Mouse (Mus musculus): Measurements from ENCODE around the gene Atp2a1. TPM values are rescaled to one million over a fixed set of nuclear protein-coding genes. Genes with fewer than 3 reads are reported as not detected.

The Atp2a1 gene
- polyA plus RNA-seq (2017; shearing (Covaris generic)): 0.31 TPM

DNA sequence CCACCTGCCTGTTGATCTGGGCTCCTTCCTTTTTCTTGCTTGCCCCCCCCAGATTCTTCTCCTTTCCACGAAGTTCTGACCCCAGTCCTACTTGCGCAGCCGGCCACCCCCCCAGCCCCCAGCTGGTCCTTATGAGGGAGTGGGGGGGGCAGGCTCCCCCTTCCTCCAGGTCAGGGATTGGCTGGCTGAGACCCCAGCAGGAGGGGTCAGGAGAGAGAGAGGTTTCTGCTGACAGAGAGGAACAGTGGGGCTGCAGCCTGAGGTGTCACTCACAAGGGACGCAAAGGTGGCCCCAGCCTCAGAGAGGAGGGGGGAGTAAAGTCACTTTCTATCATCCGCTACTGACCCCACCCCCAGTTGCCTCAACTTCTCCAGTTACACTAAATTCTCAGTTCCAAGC is at the start of gene Atp2a1:
Gene Atp2a1 (minus strand): TSS at position 105 of the 400 bp plus-strand sequence.

GRCm38 (mm10) chr7:126503273-126503878 is 40.5 kb upstream of the Atp2a1 start, which contains the start of gene Atxn2l:
Atxn2l (minus strand) TSS chr7:126503437.

DNA sequence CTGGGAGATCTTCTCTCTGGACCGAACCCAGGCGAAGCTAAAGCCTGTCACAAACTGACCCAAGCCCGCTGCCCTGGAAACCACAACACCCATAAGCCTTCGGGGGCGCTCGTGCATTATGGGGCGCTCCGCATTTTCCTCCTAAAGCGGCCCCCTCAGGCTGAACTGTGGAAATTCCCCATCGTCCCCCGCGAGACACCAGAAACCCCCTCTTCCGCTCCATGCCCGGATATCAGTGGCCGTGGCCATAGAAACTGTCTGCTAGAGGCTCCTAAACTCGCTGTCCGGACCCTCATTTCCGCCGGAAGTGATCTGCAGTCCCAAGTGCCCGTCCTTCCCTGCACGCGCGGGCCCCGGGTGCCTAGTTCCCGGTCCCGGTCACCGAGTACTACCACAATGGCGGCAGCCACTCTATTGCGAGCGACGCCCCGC is 24.2 kb upstream of the Atp2a1 start, which contains the start of gene Tufm:
Gene Tufm (plus strand): TSS at position 310 of the 432 bp plus-strand sequence.

DNA sequence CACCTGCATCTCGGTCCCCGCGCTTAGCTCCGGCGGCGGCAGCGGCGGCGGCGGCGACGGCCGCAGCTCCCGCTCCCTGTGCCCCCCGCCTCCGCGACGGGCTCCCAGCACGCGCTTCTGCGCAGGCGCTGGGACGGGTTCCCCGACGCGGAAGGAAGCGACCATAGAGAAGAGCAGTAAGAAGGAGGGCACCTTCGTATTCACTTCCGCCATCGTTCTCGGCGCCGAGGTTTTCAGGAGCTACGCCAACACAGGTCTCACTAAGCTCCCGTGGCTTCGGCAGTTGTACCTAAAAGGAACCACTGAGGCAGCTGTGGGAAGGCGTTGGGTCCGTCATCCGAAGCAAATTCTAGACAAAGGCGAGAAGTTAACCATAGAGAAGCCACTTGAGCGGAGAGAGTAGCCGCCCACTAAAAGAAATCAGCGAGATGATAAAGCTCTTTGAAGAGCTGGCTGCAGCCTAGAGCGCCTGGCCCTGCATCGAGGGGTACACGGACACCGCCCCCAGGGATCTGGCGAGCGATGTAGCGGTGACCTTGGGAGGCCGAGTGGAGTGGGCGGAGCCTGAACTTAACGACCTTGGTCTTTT is 12.2 kb upstream of the Atp2a1 start, which contains the start of gene Sh2b1:
Gene Sh2b1 (minus strand): TSS at position 432 of the 589 bp plus-strand sequence.

GRCm38 (mm10) chr7:126428631-126429502 is 34.0 kb downstream of the Atp2a1 start, which contains the start of gene Rabep2:
Rabep2 (plus strand) TSS chr7:126428759.

GRCm38 (mm10) chr7:126414725-126415124 is 48.2 kb downstream of the Atp2a1 start, which contains the start of gene Cd19:
Cd19 (minus strand) TSS chr7:126414889.

DNA sequence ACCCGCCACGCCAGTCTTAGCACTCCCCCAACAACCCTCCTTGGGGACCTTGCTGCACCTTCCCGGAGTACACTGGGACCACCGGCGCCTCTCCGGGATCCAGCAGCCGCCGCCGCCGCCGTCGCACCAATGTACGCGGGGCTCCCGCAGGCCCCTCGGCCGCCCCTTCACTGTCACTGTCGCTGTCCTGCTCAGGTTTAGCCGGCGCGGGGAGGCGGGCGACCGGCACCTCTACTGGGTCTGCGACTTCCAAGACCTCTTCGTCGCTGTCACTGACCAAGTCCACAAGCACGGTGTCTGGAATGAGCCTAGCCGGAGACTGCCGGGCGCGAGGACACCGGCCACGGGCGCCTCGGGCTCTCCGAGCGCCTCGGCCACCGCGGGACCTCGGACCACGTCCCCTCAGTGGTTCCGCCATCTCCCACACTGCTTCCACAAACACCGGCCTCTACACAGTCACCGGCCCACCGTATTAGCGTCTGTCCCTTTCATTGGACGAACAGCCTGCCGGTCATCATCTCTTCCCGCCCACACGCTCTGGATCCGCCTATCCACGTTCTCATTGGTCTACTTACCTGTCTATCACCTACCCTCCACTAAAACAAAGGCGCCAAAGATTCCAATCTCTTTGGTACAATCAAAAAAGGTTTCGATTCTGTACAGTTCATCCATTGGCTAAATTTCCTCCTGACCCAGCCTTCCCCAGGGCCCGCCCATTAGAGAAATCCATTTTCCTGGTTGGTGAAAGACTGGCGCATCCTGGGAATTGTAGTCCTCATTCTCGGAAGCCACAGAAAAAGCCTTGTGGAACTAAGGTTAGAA is 66.4 kb downstream of the Atp2a1 start, which contains the start of gene Nfatc2ip:
Gene Nfatc2ip (minus strand): TSS at position 440 of the 822 bp plus-strand sequence.

Other genes starting within 250 kb of the Atp2a1 start
- gene Sbk1, start 190.5 kb downstream of the Atp2a1 start, polyA plus RNA-seq (2017; shearing (Covaris generic)): 65.8 TPM
- gene Lat, start 93.5 kb downstream of the Atp2a1 start, polyA plus RNA-seq (2017; shearing (Covaris generic)): 801 TPM
- gene Spns1, start 85.7 kb downstream of the Atp2a1 start, polyA plus RNA-seq (2017; shearing (Covaris generic)): 59.5 TPM
- gene Nfatc2ip, start 66.4 kb downstream of the Atp2a1 start, polyA plus RNA-seq (2017; shearing (Covaris generic)): 5.1 TPM
- gene Cd19, start 48.2 kb downstream of the Atp2a1 start, polyA plus RNA-seq (2017; shearing (Covaris generic)): 2.3 TPM
- gene Rabep2, start 34.3 kb downstream of the Atp2a1 start, polyA plus RNA-seq (2017; shearing (Covaris generic)): 59.4 TPM
- 47.6 TPM for gene Sh2b1, start 12.3 kb upstream of the Atp2a1 start, polyA plus RNA-seq (2017; shearing (Covaris generic))
- gene Tufm, start 24.3 kb upstream of the Atp2a1 start, polyA plus RNA-seq (2017; shearing (Covaris generic)): 110 TPM
- gene Atxn2l, start 40.3 kb upstream of the Atp2a1 start, polyA plus RNA-seq (2017; shearing (Covaris generic)): 111 TPM
- 186 TPM for gene Eif3c, start 103.3 kb upstream of the Atp2a1 start, polyA plus RNA-seq (2017; shearing (Covaris generic))
- 2.1 TPM for gene Apobr, start 121.8 kb upstream of the Atp2a1 start, polyA plus RNA-seq (2017; shearing (Covaris generic))
- gene Cln3, start 122.7 kb upstream of the Atp2a1 start, polyA plus RNA-seq (2017; shearing (Covaris generic)): 94.3 TPM
- gene Il27, start 131.8 kb upstream of the Atp2a1 start, polyA plus RNA-seq (2017; shearing (Covaris generic)): not detected
- gene Nupr1, start 167.8 kb upstream of the Atp2a1 start, polyA plus RNA-seq (2017; shearing (Covaris generic)): 0.34 TPM
- gene Sgf29, start 186.2 kb upstream of the Atp2a1 start, polyA plus RNA-seq (2017; shearing (Covaris generic)): 101 TPM
- gene Sult1a1, start 213.3 kb upstream of the Atp2a1 start, polyA plus RNA-seq (2017; shearing (Covaris generic)): 0.96 TPM
- 118 TPM for gene Bola2, start 232.3 kb upstream of the Atp2a1 start, polyA plus RNA-seq (2017; shearing (Covaris generic))
- gene Slx1b, start 232.7 kb upstream of the Atp2a1 start, polyA plus RNA-seq (2017; shearing (Covaris generic)): 9.2 TPM
- 3,348 TPM for gene Coro1a, start 244.7 kb upstream of the Atp2a1 start, polyA plus RNA-seq (2017; shearing (Covaris generic))

All from CD4-positive, CD25-positive, alpha-beta regulatory T cell (primary cell).